Mouse (Mus musculus): ENCODE data around the gene Dync1h1. TPM values are rescaled to one million over a fixed set of nuclear protein-coding genes. Genes with fewer than 3 reads are reported as not detected.

The Dync1h1 gene
- total and polyA plus RNA-seq, 3 experiments, result 111 to 168 (median 135) TPM

GRCm38 (mm10) chr12:110558175-110558574 is 43.1 kb upstream of the Dync1h1 start:
- no peaks in the 10 kb centered on the region for H3K27me3 ChIP-seq (ENCODE audit: control insufficient read depth, insufficient read depth, low read length)
- H3K4me1 ChIP-seq (ENCODE audit: control insufficient read depth, insufficient read depth, low read length), result no peaks in the 10 kb centered on the region
- no peak overlapping the region for H3K27ac ChIP-seq
- H3K4me3 ChIP-seq, result no peak overlapping the region
- no peak for DNase-seq
- no peaks in the 10 kb centered on the region for H3K36me3 ChIP-seq (ENCODE audit: control insufficient read depth, insufficient read depth, low read length)
- no peaks in the 10 kb centered on the region for H3K79me2 ChIP-seq (replicated peaks; ENCODE audit: control insufficient read depth, insufficient read depth, low read length)
- no peak overlapping the region for H3K9ac ChIP-seq (ENCODE audit: low read depth, low read length)
- intact Hi-C loops (cut with DNase I), result no loop called here
- 99% methylated on average over 7 of the region's 7 CpGs for WGBS
- no peak for TF ChIP-seq CTCF (IDR thresholded peaks at IDR 0.05)
- TF ChIP-seq POLR2A (IDR thresholded peaks at IDR 0.05; ENCODE audit: insufficient read depth, low read depth, low read length), result no peak
- TF ChIP-seq EP300 (IDR thresholded peaks at IDR 0.05; ENCODE audit: insufficient read depth, low read depth, low read length), result no peak

GRCm38 (mm10) chr12:110563383-110563782 is 37.9 kb upstream of the Dync1h1 start:
- Histone ChIP-seq H3K27me3 (ENCODE audit: control insufficient read depth, insufficient read depth, low read length) (no peaks in the 10 kb centered on the region), H3K36me3 (ENCODE audit: control insufficient read depth, insufficient read depth, low read length) (no peaks in the 10 kb centered on the region), H3K4me1 (ENCODE audit: control insufficient read depth, insufficient read depth, low read length) (no peaks in the 10 kb centered on the region), H3K9ac (ENCODE audit: low read depth, low read length) (no peak overlapping the region), H3K4me3 (no peak overlapping the region), H3K27ac (no peak overlapping the region), H3K79me2 (replicated peaks; ENCODE audit: control insufficient read depth, insufficient read depth, low read length) (no peaks in the 10 kb centered on the region)
- TF ChIP-seq EP300 (IDR thresholded peaks at IDR 0.05; ENCODE audit: insufficient read depth, low read depth, low read length), result no peak
- no peak for TF ChIP-seq CTCF (IDR thresholded peaks at IDR 0.05)
- no peak for TF ChIP-seq POLR2A (IDR thresholded peaks at IDR 0.05; ENCODE audit: insufficient read depth, low read depth, low read length)
- 72% methylated on average over 11 of the region's 11 CpGs for WGBS
- intact Hi-C loops (cut with DNase I), result loop anchor here (5.0 kb wide), 1 partner anchor 111 kb away; no protein-coding TSS in a partner anchor
- DNase-seq, result no peak

GRCm38 (mm10) chr12:110564848-110565247 is 36.4 kb upstream of the Dync1h1 start:
- Histone ChIP-seq H3K79me2 (replicated peaks; ENCODE audit: control insufficient read depth, insufficient read depth, low read length) (no peaks in the 10 kb centered on the region), H3K9ac (ENCODE audit: low read depth, low read length) (no peak overlapping the region), H3K27ac (no peak overlapping the region), H3K4me3 (no peak overlapping the region), H3K27me3 (ENCODE audit: control insufficient read depth, insufficient read depth, low read length) (no peaks in the 10 kb centered on the region), H3K4me1 (ENCODE audit: control insufficient read depth, insufficient read depth, low read length) (no peaks in the 10 kb centered on the region), H3K36me3 (ENCODE audit: control insufficient read depth, insufficient read depth, low read length) (no peaks in the 10 kb centered on the region)
- no peak for DNase-seq
- WGBS, result 92% methylated on average over 11 of the region's 11 CpGs
- TF ChIP-seq CTCF (IDR thresholded peaks at IDR 0.05) (no peak), POLR2A (IDR thresholded peaks at IDR 0.05; ENCODE audit: insufficient read depth, low read depth, low read length) (no peak), EP300 (IDR thresholded peaks at IDR 0.05; ENCODE audit: insufficient read depth, low read depth, low read length) (no peak)
- intact Hi-C loops (cut with DNase I), result loop anchor here (5.0 kb wide), 1 partner anchor 113 kb away; no protein-coding TSS in a partner anchor

GRCm38 (mm10) chr12:110566366-110566765 is 34.9 kb upstream of the Dync1h1 start:
- Histone ChIP-seq H3K27ac (no peak overlapping the region), H3K4me1 (ENCODE audit: control insufficient read depth, insufficient read depth, low read length) (no peaks in the 10 kb centered on the region), H3K36me3 (ENCODE audit: control insufficient read depth, insufficient read depth, low read length) (no peaks in the 10 kb centered on the region), H3K79me2 (replicated peaks; ENCODE audit: control insufficient read depth, insufficient read depth, low read length) (no peaks in the 10 kb centered on the region), H3K4me3 (no peak overlapping the region), H3K27me3 (ENCODE audit: control insufficient read depth, insufficient read depth, low read length) (no peaks in the 10 kb centered on the region), H3K9ac (ENCODE audit: low read depth, low read length) (no peak overlapping the region)
- TF ChIP-seq EP300 (IDR thresholded peaks at IDR 0.05; ENCODE audit: insufficient read depth, low read depth, low read length) (no peak), POLR2A (IDR thresholded peaks at IDR 0.05; ENCODE audit: insufficient read depth, low read depth, low read length) (no peak), CTCF (IDR thresholded peaks at IDR 0.05) (no peak)
- 93% methylated on average over 9 of the region's 9 CpGs for WGBS
- no peak for DNase-seq
- intact Hi-C loops (cut with DNase I), result no loop called here

- Histone ChIP-seq H3K27me3 (ENCODE audit: control insufficient read depth, insufficient read depth, low read length) (no peaks in the 10 kb centered on the region), H3K79me2 (replicated peaks; ENCODE audit: control insufficient read depth, insufficient read depth, low read length) (no peaks in the 10 kb centered on the region), H3K9ac (ENCODE audit: low read depth, low read length) (no peak overlapping the region), H3K4me1 (ENCODE audit: control insufficient read depth, insufficient read depth, low read length) (no peaks in the 10 kb centered on the region), H3K4me3 (no peak overlapping the region), H3K36me3 (ENCODE audit: control insufficient read depth, insufficient read depth, low read length) (no peaks in the 10 kb centered on the region), H3K27ac (no peak overlapping the region)
- WGBS, result 92% methylated on average over 10 of the region's 10 CpGs
- intact Hi-C loops (cut with DNase I), result no loop called here
- TF ChIP-seq CTCF (IDR thresholded peaks at IDR 0.05) (no peak), EP300 (IDR thresholded peaks at IDR 0.05; ENCODE audit: insufficient read depth, low read depth, low read length) (no peak), POLR2A (IDR thresholded peaks at IDR 0.05; ENCODE audit: insufficient read depth, low read depth, low read length) (no peak)
- DNase-seq, result no peak
Observed at GRCm38 (mm10) chr12:110571050-110571449, 30.2 kb upstream of the Dync1h1 start.

GRCm38 (mm10) chr12:110572351-110572750 is 28.9 kb upstream of the Dync1h1 start:
- Histone ChIP-seq H3K9ac (ENCODE audit: low read depth, low read length) (no peak overlapping the region), H3K27me3 (ENCODE audit: control insufficient read depth, insufficient read depth, low read length) (no peaks in the 10 kb centered on the region), H3K27ac (no peak overlapping the region), H3K36me3 (ENCODE audit: control insufficient read depth, insufficient read depth, low read length) (no peaks in the 10 kb centered on the region), H3K79me2 (replicated peaks; ENCODE audit: control insufficient read depth, insufficient read depth, low read length) (no peaks in the 10 kb centered on the region), H3K4me3 (no peak overlapping the region), H3K4me1 (ENCODE audit: control insufficient read depth, insufficient read depth, low read length) (no peaks in the 10 kb centered on the region)
- no peak for DNase-seq
- 92% methylated on average over 4 of the region's 4 CpGs for WGBS
- intact Hi-C loops (cut with DNase I), result no loop called here
- TF ChIP-seq POLR2A (IDR thresholded peaks at IDR 0.05; ENCODE audit: insufficient read depth, low read depth, low read length) (no peak), CTCF (IDR thresholded peaks at IDR 0.05) (no peak), EP300 (IDR thresholded peaks at IDR 0.05; ENCODE audit: insufficient read depth, low read depth, low read length) (no peak)
